Mouse (Mus musculus) kidney, embryonic 16.5 days (tissue): ENCODE measurements around the gene Safb2. TPM values are rescaled to one million over a fixed set of nuclear protein-coding genes. Genes with fewer than 3 reads are reported as not detected.

ENCODE experiments used
- ATAC-seq: fragments of 200-750 bp; cut with Nextera tagmentation; 2 replicates; pipeline ENCODE4 v1.8.0; 2017; ENCODE audit warnings: moderate TSS enrichment; ENCODE audit not compliant: low FRiP score, low TSS enrichment
- H3K27ac ChIP-seq: fragments of 300-500 bp; sonication (generic); 2 replicates; pipeline ENCODE4 v1.5.1; 2014; ENCODE audit warnings: low read length
- H3K27me3 ChIP-seq: fragments of 300-500 bp; sonication (generic); 2 replicates; pipeline ENCODE4 v1.6.1; 2014; ENCODE audit warnings: low read length, control low read depth, mixed read lengths; ENCODE audit not compliant: insufficient read depth
- H3K36me3 ChIP-seq: fragments of 300-500 bp; sonication (generic); 2 replicates; pipeline ENCODE4 v1.6.1; 2014; ENCODE audit warnings: low read length, control low read depth, mixed read lengths; ENCODE audit not compliant: insufficient read depth
- H3K4me1 ChIP-seq: fragments of 300-500 bp; sonication (generic); 2 replicates; pipeline ENCODE4 v1.6.1; 2014; ENCODE audit warnings: low read length, control low read depth, mixed read lengths; ENCODE audit not compliant: insufficient read depth
- H3K4me2 ChIP-seq: fragments of 300-500 bp; sonication (generic); replicated peaks from 2 replicates; pipeline ENCODE4 v1.6.1; 2014; ENCODE audit warnings: low read depth, low read length
- H3K4me3 ChIP-seq: fragments of 300-500 bp; sonication (generic); 2 replicates; pipeline ENCODE4 v1.5.1; 2014; ENCODE audit warnings: mild to moderate bottlenecking, low read length
- H3K9ac ChIP-seq: fragments of 300-500 bp; sonication (generic); replicated peaks from 2 replicates; pipeline ENCODE4 v1.6.1; 2014; ENCODE audit warnings: low read length
- H3K9me3 ChIP-seq: fragments of 300-500 bp; sonication (generic); 2 replicates; pipeline ENCODE4 v1.6.1; 2016; ENCODE audit warnings: low read length, control low read depth
- WGBS: fragments of 180-500 bp; shearing (Covaris S2); extraction: QIAGEN DNeasy Blood & Tissue Kit; methylation state at CpG from one replicate; pipeline ENCODE4 v1.1.7; 2014; 5-methylcytosine and 5-hydroxymethylcytosine counted together
- polyA plus RNA-seq: library from polyadenylated mRNA; unstranded; fragments of >200 nt; fragmentation: Nextera tagmentation; extraction: Ambion mirVana; gene quantifications from 2 replicates; pipeline ENCODE4 v1.2.1, GENCODE M21; 2015

The Safb2 gene
- polyA plus RNA-seq, 1 experiment from 2014 or later = 80.2 TPM

DNA sequence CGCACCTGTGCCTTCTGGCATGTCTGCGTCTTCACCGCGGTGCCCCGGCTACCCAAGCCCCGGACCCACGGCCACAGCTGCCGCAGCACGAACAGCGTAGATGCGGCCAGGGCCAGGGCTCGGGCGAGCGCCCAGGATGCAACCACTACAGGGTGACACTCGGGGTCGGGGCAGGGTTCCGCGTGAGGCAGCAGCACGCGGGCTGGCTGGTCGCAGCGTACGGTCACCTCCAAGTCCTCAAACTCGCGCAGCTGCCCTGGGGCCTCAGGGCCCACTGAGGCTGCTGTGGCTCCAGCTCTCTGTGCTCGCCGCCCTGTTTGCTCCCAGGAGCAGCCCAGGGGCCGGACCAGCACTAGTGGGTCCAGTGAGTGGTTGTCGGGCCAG, 72.7 kb downstream of the Safb2 start:
- Histone ChIP-seq H3K4me2 (peak overlapping the region; percentile 43), H3K9me3 (no peaks in the 10 kb centered on the region; the same call in 1 of the 2 replicates), H3K27ac (no peak overlapping the region), H3K36me3 (no peaks in the 10 kb centered on the region), H3K4me3 (peak overlapping the region; percentile 34), H3K27me3 (peaks cover 43% of the 10 kb centered on the region), H3K9ac (peak overlapping the region; percentile 33), H3K4me1 (peaks cover 39% of the 10 kb centered on the region)
- WGBS = 26% methylated on average over 28 of the region's 29 CpGs
- ATAC-seq = no peak

DNA sequence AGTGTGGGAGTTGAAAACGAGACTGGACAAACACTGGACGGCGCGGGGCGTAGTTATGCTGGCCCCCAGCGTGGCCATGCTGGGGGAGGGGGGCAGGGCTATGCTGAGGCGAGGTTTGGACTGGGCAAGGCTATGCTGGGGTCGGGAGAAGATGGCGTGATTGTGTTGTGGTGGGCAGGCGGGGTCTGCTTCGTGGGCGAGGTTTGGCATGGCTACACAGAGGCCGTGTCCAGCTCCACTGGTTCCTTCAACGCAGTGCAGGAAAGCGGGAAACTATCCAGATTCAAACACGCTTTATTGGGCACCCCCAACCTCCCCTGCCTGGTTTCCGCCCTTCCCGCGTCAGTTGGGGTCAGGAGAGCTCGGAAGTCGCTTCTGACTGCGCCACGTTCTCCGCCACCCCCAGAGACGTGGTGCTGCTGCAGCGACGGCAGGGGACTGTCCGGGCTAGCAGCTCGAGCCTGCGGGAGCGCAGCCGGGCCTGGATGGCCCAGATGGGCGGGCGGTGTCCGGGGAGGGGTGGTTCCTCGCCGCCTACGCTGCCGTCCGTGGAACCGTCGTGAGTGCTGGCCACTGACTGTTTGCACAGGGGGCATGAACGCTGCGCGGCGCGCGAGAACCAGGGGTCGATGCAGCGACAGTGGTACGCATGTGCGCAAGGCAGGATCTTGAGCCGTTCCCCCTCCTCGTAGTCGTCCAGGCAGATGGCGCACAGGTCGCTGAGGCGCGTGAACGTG, 73.2 kb downstream of the Safb2 start:
- Histone ChIP-seq H3K27me3 (peaks cover 43% of the 10 kb centered on the region), H3K36me3 (no peaks in the 10 kb centered on the region), H3K4me3 (peak overlapping the region; percentile 34), H3K27ac (no peak overlapping the region), H3K9ac (peak overlapping the region; percentile 33), H3K4me1 (peaks cover 35% of the 10 kb centered on the region), H3K9me3 (no peaks in the 10 kb centered on the region; the same call in 1 of the 2 replicates), H3K4me2 (peak overlapping the region; percentile 43)
- 3% methylated on average over 58 of the region's 60 CpGs for WGBS
- ATAC-seq = no peak

Other genes starting within 250 kb of the Safb2 start
- 76.1 and 87.2 TPM in 2 replicates for gene Ptprs, start 108.1 kb downstream of the Safb2 start, polyA plus RNA-seq
- gene Znrf4, start 72.2 kb downstream of the Safb2 start, polyA plus RNA-seq = not detected in 2 replicates
- gene Gm20219, start 30.2 kb downstream of the Safb2 start, polyA plus RNA-seq = 1.8 and 2.4 TPM in 2 replicates
- 123 and 133 TPM in 2 replicates for gene Safb, start 240 bp upstream of the Safb2 start, polyA plus RNA-seq
- gene 2410015M20Rik, start 25.2 kb upstream of the Safb2 start, polyA plus RNA-seq = 242 and 284 TPM in 2 replicates
- gene Rpl36, start 28.8 kb upstream of the Safb2 start, polyA plus RNA-seq = 1,616 and 1,628 TPM in 2 replicates
- 66.1 and 66.4 TPM in 2 replicates for gene Lonp1, start 42.3 kb upstream of the Safb2 start, polyA plus RNA-seq
- gene Catsperd, start 43.6 kb upstream of the Safb2 start, polyA plus RNA-seq = 1.1 and 1.3 TPM in 2 replicates
- gene Ranbp3, start 88.7 kb upstream of the Safb2 start, polyA plus RNA-seq = 106 and 107 TPM in 2 replicates
- gene Ndufa11, start 133.2 kb upstream of the Safb2 start, polyA plus RNA-seq = 479 and 501 TPM in 2 replicates
- gene Vmac, start 133.4 kb upstream of the Safb2 start, polyA plus RNA-seq = 22.4 and 23.2 TPM in 2 replicates
- gene Nrtn, start 172.9 kb upstream of the Safb2 start, polyA plus RNA-seq = 5.4 and 5.8 TPM in 2 replicates
- gene Dus3l, start 180.2 kb upstream of the Safb2 start, polyA plus RNA-seq = 55.4 and 59.7 TPM in 2 replicates
- gene Prr22, start 185.7 kb upstream of the Safb2 start, polyA plus RNA-seq = 1.6 and 1.8 TPM in 2 replicates
- 3.4 and 4.4 TPM in 2 replicates for gene Rfx2, start 246.4 kb upstream of the Safb2 start, polyA plus RNA-seq